Mouse (Mus musculus) large intestine, adult 2 months (tissue): ENCODE data around the gene Ubl7. TPM values are rescaled to one million over a fixed set of nuclear protein-coding genes. Genes with fewer than 3 reads are reported as not detected.

Experiments used
- DNase-seq: peaks from one replicate; pipeline ENCODE4 v3.0.0-alpha.2; 2012; ENCODE audit warnings: low read depth, low spot score
- whole genome bisulfite sequencing: fragments of 180-500 bp; shearing (Covaris S2); methylation state at CpG from one replicate; pipeline ENCODE4 v1.1.7; 2018; 5-methylcytosine and 5-hydroxymethylcytosine counted together
- polyA plus RNA-seq: library from polyadenylated mRNA; depleted of rRNA; stranded (reverse); fragments of >200 nt; gene quantifications from 2 replicates; pipeline ENCODE4 v1.2.3, GENCODE M21; 2012; rRNA removed

Gene Ubl7
- polyA plus RNA-seq, 1 experiment, result 84.7 TPM

DNA sequence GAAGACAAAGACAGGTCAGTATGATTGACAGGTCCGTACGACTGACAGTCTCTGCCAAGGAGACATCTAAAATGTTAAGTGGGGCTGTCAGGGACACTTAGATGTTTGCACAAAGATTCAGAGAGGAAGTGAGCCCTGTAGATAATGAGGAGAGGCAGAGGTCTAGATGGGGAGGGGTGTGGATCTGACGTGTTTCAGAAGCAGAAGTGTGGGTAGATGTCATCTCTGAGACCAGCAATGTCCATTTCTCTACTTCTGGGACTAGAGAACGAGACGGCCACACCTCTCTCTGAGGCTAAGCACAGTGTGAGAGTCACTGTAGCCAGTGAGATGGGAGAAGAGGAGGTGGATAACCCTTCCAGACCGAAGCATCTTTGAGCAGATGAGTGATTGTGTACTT, 67.2 kb downstream of the Ubl7 start:
- WGBS, result 62% methylated on average over 6 of the region's 6 CpGs
- no peak for DNase-seq

DNA sequence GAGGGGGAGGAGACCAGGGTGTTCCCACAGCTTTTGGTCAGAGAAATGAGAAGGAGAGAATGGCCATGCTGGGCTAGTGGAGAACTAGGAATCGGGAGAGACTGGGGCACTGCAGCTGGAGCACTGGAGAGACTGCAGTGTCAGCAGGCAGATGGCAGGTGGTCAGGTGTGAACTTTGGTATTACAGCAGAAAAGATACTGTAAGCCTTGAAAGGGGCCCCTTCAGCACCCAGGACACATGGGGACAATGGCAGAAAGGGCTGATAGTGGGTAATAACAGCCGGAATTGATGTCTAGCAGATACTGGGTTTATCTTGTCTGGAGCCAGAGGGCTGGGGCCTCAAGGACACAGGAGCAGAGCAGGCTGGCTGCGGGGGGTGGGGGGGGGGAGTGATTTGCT, 68.1 kb downstream of the Ubl7 start:
- 45% methylated on average over 3 of the region's 3 CpGs for WGBS
- DNase-seq, result no peak

Other genes starting within 250 kb of the Ubl7 start
- not detected in 2 replicates for gene Cyp1a2, start 227.3 kb upstream of the Ubl7 start, polyA plus RNA-seq
- gene Cyp1a1, start 223.1 kb upstream of the Ubl7 start, polyA plus RNA-seq, result 0.04 and 0.37 TPM in 2 replicates
- 10.1 and 11.6 TPM in 2 replicates for gene Edc3, start 202.4 kb upstream of the Ubl7 start, polyA plus RNA-seq
- gene Clk3, start 145.1 kb upstream of the Ubl7 start, polyA plus RNA-seq, result 84.3 and 90.5 TPM in 2 replicates
- gene Arid3b, start 74.2 kb upstream of the Ubl7 start, polyA plus RNA-seq, result 6.5 and 10.4 TPM in 2 replicates
- 16.0 and 25.3 TPM in 2 replicates for gene Sema7a, start 29.1 kb downstream of the Ubl7 start, polyA plus RNA-seq
- gene Cyp11a1, start 95.4 kb downstream of the Ubl7 start, polyA plus RNA-seq, result 0.07 and 0.51 TPM in 2 replicates
- 2.9 and 5.8 TPM in 2 replicates for gene Stra6, start 152.8 kb downstream of the Ubl7 start, polyA plus RNA-seq
- gene Ccdc33, start 207.8 kb downstream of the Ubl7 start, polyA plus RNA-seq, result 0.06 and 0.36 TPM in 2 replicates